Mouse (Mus musculus) limb, embryonic 14.5 days (tissue): Measurements from ENCODE around the gene E2f2. TPM values are rescaled to one million over a fixed set of nuclear protein-coding genes. Genes with fewer than 3 reads are reported as not detected.

ENCODE experiments used
- ATAC-seq: fragments of 200-750 bp; cut with Nextera tagmentation; 2 replicates; pipeline ENCODE4 v1.8.0; 2017; ENCODE audit warnings: low read depth, moderate number of reproducible peaks, moderate TSS enrichment; ENCODE audit not compliant: low FRiP score
- DNase-seq: peaks from one replicate; pipeline ENCODE4 v3.0.0-alpha.2; 2015; ENCODE audit warnings: low spot score
- H3K27ac ChIP-seq: fragments of 300-500 bp; sonication (generic); replicated peaks from 2 replicates; pipeline ENCODE4 v1.5.1; 2014; ENCODE audit warnings: low read depth, mild to moderate bottlenecking, low read length, moderate library complexity, mixed read lengths
- H3K27me3 ChIP-seq: fragments of 300-500 bp; sonication (generic); 2 replicates; pipeline ENCODE4 v1.6.1; 2014; ENCODE audit warnings: low read length, mixed read lengths; ENCODE audit not compliant: control insufficient read depth, insufficient read depth
- H3K36me3 ChIP-seq: fragments of 300-500 bp; sonication (generic); 2 replicates; pipeline ENCODE4 v1.6.1; 2014; ENCODE audit warnings: mild to moderate bottlenecking, low read length, moderate library complexity, mixed read lengths; ENCODE audit not compliant: control insufficient read depth, insufficient read depth
- H3K4me1 ChIP-seq: fragments of 300-500 bp; sonication (generic); 2 replicates; pipeline ENCODE4 v1.6.1; 2014; ENCODE audit warnings: antibody characterized with exemption, low read length, mixed read lengths; ENCODE audit not compliant: control insufficient read depth, insufficient read depth
- H3K4me2 ChIP-seq: fragments of 300-500 bp; sonication (generic); replicated peaks from 2 replicates; pipeline ENCODE4 v1.6.1; 2014; ENCODE audit warnings: low read depth, mild to moderate bottlenecking, low read length, moderate library complexity; ENCODE audit not compliant: severe bottlenecking
- H3K4me3 ChIP-seq: fragments of 300-500 bp; sonication (generic); replicated peaks from 2 replicates; pipeline ENCODE4 v1.5.1; 2014; ENCODE audit warnings: low read length
- H3K9ac ChIP-seq: fragments of 300-500 bp; sonication (generic); 2 replicates; pipeline ENCODE4 v1.6.1; 2014; ENCODE audit warnings: mild to moderate bottlenecking, low read depth, low read length, moderate library complexity; ENCODE audit not compliant: severe bottlenecking
- H3K9me3 ChIP-seq: fragments of 300-500 bp; sonication (generic); 2 replicates; pipeline ENCODE4 v1.6.1; 2016; ENCODE audit warnings: low read length; ENCODE audit not compliant: control insufficient read depth
- POLR2A ChIP-seq: fragments of 200-500 bp; IDR thresholded peaks from 2 replicates; pipeline ENCODE4 v1.8.0; 2012; ENCODE audit warnings: inconsistent platforms, mild to moderate bottlenecking, moderate library complexity, borderline replicate concordance; ENCODE audit not compliant: insufficient read depth, insufficient read length; ENCODE audit errors: extremely low read depth
- WGBS: fragments of 180-500 bp; shearing (Covaris S2); extraction: QIAGEN DNeasy Blood & Tissue Kit; methylation state at CpG from one replicate; pipeline ENCODE4 v1.1.7; 2014; 5-methylcytosine and 5-hydroxymethylcytosine counted together
- polyA plus RNA-seq, 2 experiments: library from polyadenylated mRNA; depleted of rRNA in 1 of 2; stranded (reverse) in 1 of 2; unstranded in 1 of 2; fragments of >200 nt; fragmentation: Nextera tagmentation in 1 of 2; extraction: Ambion mirVana in 1 of 2; gene quantifications; 2 replicates each; pipeline versions ENCODE4 v1.2.1 to v1.2.3; 2012 to 2014

Gene E2f2
- polyA plus RNA-seq, 2 experiments, result 6.8 to 8.9 TPM

GRCm38 (mm10) chr4:136142267-136143192, 29.7 kb upstream of the E2f2 start:
- DNase-seq (no peak), ATAC-seq (no peak)
- 5% methylated on average over 17 of the region's 17 CpGs for WGBS
- peaks cover 12% of the 10 kb centered on the region for H3K36me3 ChIP-seq
- TF ChIP-seq POLR2A, result no peak
- H3K27me3 ChIP-seq, result no peaks in the 10 kb centered on the region
- H3K27ac ChIP-seq, result peak overlapping the region; percentile 99
- H3K4me1 ChIP-seq, result peaks cover 67% of the 10 kb centered on the region
- H3K4me2 ChIP-seq, result peak overlapping the region; percentile 64
- H3K4me3 ChIP-seq, result peak overlapping the region; percentile 72
- no peaks in the 10 kb centered on the region for H3K9me3 ChIP-seq
- H3K9ac ChIP-seq, result peak overlapping the region; percentile 91; the same call in 1 of the 2 replicates

- peak; percentile 99; the same call in 1 of the 2 replicates for TF ChIP-seq POLR2A
- H3K36me3 ChIP-seq, result peaks cover 12% of the 10 kb centered on the region
- no peaks in the 10 kb centered on the region for H3K27me3 ChIP-seq
- peaks cover 68% of the 10 kb centered on the region for H3K4me1 ChIP-seq
- H3K4me3 ChIP-seq, result peak within 1 kb of the TSS; percentile 72
- under 1% methylated on average over 39 of the region's 39 CpGs for WGBS
- H3K27ac ChIP-seq, result peak within 1 kb of the TSS; percentile 99
- DNase-seq (peak; percentile 98), ATAC-seq (peak; percentile 85)
- no peaks in the 10 kb centered on the region for H3K9me3 ChIP-seq
- H3K9ac ChIP-seq, result peak within 1 kb of the TSS; percentile 91
- peak within 1 kb of the TSS; percentile 64 for H3K4me2 ChIP-seq
Observed at GRCm38 (mm10) chr4:136143193-136143976, 28.8 kb upstream of the E2f2 start, which contains the start of gene Id3. Gene Id3, plus strand, starts transcription at chr4:136143497.

GRCm38 (mm10) chr4:136144126-136144926, 27.9 kb upstream of the E2f2 start:
- WGBS, result under 1% methylated on average over 39 of the region's 50 CpGs
- Histone ChIP-seq H3K27me3 (no peaks in the 10 kb centered on the region), H3K9me3 (no peaks in the 10 kb centered on the region), H3K4me3 (peak overlapping the region; percentile 72), H3K4me2 (peak overlapping the region; percentile 64), H3K27ac (peak overlapping the region; percentile 99), H3K9ac (peak overlapping the region; percentile 91), H3K4me1 (peaks cover 66% of the 10 kb centered on the region), H3K36me3 (peaks cover 12% of the 10 kb centered on the region)
- ATAC-seq, result peak; percentile 2; the same call in 1 of the 2 replicates
- TF ChIP-seq POLR2A, result peak; percentile 39; the same call in 1 of the 2 replicates
- peak; percentile 87 for DNase-seq

- no peaks in the 10 kb centered on the region for H3K9me3 ChIP-seq
- H3K4me3 ChIP-seq, result peak overlapping the region; percentile 72
- ATAC-seq (no peak), DNase-seq (no peak)
- 2% methylated on average over 11 of the region's 11 CpGs for WGBS
- H3K4me1 ChIP-seq, result peaks cover 62% of the 10 kb centered on the region
- H3K27me3 ChIP-seq, result no peaks in the 10 kb centered on the region
- H3K27ac ChIP-seq, result peak overlapping the region; percentile 99
- H3K9ac ChIP-seq, result peak overlapping the region; percentile 91
- H3K4me2 ChIP-seq, result peak overlapping the region; percentile 64
- no peak; the same call in 1 of the 2 replicates for TF ChIP-seq POLR2A
- H3K36me3 ChIP-seq, result peaks cover 12% of the 10 kb centered on the region
Observed at GRCm38 (mm10) chr4:136144927-136145292, 27.3 kb upstream of the E2f2 start.
